Mouse (Mus musculus): Measurements from ENCODE around the gene Gm3411. TPM values are rescaled to one million over a fixed set of nuclear protein-coding genes. Genes with fewer than 3 reads are reported as not detected.

Gm3411 gene
- 3.5 TPM in 1 of 2 replicates, not detected in the other for polyA plus RNA-seq (2012; rRNA removed; ENCODE audit: low replicate concordance)

DNA sequence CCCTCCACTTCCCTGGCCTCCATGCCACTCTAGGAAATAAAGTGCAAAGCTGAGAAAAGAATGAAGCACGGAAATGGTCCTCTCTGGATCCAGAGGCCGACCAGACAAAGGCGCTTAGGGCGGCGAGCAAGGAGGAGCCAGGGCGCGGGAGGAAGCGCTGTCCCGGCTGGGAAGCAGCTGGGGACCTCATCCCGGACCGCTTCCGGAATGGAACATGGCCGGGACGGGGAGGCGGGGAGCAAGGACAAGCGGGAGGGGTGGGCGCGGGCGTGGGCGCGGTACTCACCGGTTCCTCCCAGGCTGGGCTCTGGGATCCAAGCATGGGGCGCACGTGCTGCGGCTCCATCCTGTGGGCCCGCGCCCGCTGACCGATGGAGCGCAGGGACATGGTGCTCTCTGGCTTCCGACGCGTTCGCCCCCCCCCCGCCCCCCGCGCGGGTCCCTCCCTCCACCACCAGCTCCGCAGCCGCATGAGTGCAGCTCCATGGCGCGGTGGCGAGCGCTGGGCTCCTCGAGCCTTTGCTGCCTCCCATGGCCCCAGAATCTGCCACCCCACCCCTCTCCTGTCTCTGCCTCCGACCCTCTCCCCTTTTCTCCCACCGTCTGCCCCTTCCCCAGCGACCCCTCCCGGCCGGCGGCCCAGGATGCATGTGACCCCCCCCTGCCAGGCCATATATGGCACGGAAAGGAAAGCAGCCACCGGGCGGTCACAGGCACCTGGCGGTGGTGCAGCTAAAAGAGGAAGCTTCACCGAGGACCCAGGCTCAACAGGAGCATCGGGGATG is at the start of gene Gm3411:
TSS of gene Gm3411 (minus strand) at position 320 of the 785 bp plus-strand sequence.

DNA sequence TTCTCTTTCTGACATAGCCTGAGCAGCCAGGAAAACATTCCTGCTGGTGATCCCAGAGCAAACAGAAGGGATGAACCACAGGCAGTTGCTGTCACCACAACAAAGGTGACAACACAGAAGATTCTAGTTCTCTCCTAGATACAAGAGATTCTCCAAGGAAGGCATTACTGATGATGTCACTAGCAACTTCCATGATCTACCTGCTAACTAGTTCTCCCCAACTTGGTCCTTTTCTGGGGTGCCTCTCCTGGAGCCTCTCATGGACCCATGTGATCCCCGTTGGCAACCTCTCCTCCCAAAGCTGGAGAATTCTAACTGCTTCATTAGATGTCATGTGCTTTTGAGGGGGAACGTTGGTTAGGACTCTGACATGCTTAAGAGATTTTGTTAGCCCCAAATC is 17.7 kb upstream of the Gm3411 start, which contains the start of gene Gm21103:
TSS of gene Gm21103 (minus strand) at position 101 of the 400 bp plus-strand sequence.

DNA sequence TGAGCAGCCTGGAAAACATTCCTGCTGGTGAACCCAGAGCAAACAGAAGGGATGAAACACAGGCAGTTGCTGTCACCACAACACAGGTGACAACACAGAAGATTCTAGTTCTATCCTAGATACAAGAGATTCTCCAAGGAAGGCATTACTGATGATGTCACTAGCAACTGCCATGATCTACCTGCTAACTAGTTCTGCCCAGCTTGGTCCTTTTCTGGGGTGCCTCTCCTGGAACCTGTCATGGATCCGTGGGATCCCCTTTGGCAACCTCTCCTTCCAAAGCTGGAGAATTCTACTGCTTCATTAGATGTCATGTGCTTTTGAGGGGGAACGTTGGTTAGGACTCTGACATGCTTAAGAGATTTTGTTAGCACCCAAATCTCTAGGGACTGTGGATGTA is 67.9 kb downstream of the Gm3411 start, which contains the start of gene Gm21560:
TSS of gene Gm21560 (minus strand) at position 101 of the 400 bp plus-strand sequence.

Other genes with a start within 250 kb of the Gm3411 start
- not detected in 2 replicates for gene Gm6337, start 229.0 kb downstream of the Gm3411 start, polyA plus RNA-seq (2012; rRNA removed; ENCODE audit: low replicate concordance)
- 0.21 and 0.57 TPM in 2 replicates for gene Gm8206, start 193.3 kb downstream of the Gm3411 start, polyA plus RNA-seq (2012; rRNA removed; ENCODE audit: low replicate concordance)
- gene Gm3468, start 178.6 kb downstream of the Gm3411 start, polyA plus RNA-seq (2012; rRNA removed; ENCODE audit: low replicate concordance) = 0.54 and 0.93 TPM in 2 replicates
- not detected in 2 replicates for gene Gm3476, start 161.4 kb downstream of the Gm3411 start, polyA plus RNA-seq (2012; rRNA removed; ENCODE audit: low replicate concordance)
- gene Gm21560, start 68.0 kb downstream of the Gm3411 start, polyA plus RNA-seq (2012; rRNA removed; ENCODE audit: low replicate concordance) = not detected in 2 replicates
- not detected in 2 replicates for gene Gm21103, start 17.6 kb upstream of the Gm3411 start, polyA plus RNA-seq (2012; rRNA removed; ENCODE audit: low replicate concordance)
- gene Gm3618, start 56.4 kb upstream of the Gm3411 start, polyA plus RNA-seq (2012; rRNA removed; ENCODE audit: low replicate concordance) = not detected in 2 replicates
- gene Gm16440, start 103.1 kb upstream of the Gm3411 start, polyA plus RNA-seq (2012; rRNA removed; ENCODE audit: low replicate concordance) = not detected in 2 replicates
- 0.26 and 2.8 TPM in 2 replicates for gene Gm3591, start 125.2 kb upstream of the Gm3411 start, polyA plus RNA-seq (2012; rRNA removed; ENCODE audit: low replicate concordance)
- gene Gm3594, start 157.4 kb upstream of the Gm3411 start, polyA plus RNA-seq (2012; rRNA removed; ENCODE audit: low replicate concordance) = not detected in 2 replicates